Mouse (Mus musculus) brain, adult 2 months (tissue): ENCODE data around the gene Cxcl10.

Experiments used
- DNase-seq: peaks from one replicate; pipeline ENCODE4 v3.0.0; 2011; ENCODE audit warnings: low read depth, low spot score

Cxcl10 gene

DNA sequence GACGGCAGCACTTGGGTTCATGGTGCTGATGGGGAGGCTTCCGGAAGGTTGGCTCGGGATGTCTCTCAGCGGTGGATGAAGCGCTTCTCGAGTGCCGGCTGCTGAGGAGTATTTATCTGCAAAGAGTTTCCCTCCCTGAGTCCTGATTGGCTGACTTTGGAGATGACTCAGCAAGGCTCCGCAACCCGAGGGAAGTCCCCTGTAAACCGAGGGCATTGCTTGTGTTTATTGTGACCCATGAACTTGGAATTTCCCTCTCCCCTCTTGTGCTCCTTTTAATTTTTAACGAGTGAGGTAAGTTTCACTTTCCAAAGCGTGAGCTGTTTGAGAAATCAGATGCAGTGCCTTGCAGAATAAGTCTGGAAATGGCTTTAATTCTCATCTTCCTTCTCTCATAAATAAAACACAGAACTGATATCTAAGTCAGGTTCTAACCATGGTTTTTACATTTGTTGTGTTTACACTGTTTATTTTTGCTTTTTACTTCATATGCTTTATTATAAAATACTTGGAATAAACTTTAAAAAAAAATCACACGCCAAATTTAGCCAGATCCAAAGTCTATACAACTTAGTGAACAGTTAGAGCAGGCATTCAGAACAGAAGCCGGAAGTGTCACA lies at the start of gene Cxcl10:
Gene Cxcl10, minus strand, starts transcription at position 96 of the 620 bp plus-strand sequence.
- DNase-seq: peak; percentile 65

GRCm38 (mm10) chr5:92398153-92398552 lies 49.5 kb upstream of the Cxcl10 start:
- DNase-seq: peak; percentile 80

DNA sequence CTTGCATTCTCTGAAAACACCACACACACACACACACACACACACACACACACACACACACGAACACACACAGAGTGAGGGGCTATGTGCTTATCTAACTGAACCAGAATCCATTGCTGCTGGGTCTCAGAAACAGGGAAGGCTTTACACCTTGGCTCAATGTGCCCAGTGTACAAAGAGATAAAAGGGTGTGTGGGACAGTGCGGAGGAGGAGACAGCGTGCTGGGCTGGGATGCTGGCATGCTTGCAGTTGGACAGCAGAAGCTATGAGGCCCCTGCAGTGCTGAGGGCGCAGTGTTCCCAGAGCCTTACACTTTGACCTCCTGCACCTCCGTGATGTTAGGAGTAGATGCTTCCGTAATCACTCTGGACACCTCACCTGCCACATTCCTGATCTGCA lies 47.8 kb upstream of the Cxcl10 start:
- no peak for DNase-seq

DNA sequence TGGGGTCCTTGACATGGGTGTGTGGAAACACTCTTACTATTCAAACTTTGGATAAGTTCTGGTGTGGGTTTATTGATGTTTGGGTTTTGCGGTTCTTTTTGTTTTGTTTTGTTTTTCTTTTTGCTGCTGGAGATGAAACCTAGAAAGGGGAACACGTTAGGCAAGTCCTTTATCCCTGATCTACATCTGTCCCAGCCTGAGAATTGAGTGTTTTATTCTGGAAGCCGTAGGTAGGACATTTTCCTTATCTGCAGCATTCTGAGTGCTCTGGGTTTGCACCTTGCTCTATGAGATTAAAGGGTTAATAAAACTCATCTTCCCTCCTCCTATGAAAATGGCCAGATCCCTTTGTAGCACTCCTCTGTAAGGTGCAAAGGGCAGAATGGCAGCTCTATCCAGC lies 47.1 kb upstream of the Cxcl10 start:
- DNase-seq: no peak

DNA sequence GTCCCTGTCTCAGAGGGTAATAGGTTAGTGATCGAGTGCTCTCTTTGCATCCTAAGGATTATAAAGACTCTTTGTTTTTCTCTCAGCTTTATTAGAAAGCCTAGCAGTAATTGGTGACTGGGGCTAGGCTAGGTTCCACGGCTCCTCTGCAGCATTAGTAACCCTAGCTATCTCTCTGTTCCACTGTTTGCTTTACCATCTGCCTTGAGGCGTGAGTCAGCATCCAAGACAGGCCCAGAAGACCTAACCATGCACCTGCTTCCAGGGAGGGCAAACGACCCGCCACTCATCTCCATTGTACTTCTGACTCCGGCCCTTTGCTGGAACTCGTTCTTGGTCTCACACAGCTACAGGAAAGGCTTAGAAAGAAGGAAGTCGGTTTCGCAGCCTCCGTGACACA lies 45.2 kb upstream of the Cxcl10 start:
- no peak for DNase-seq

DNA sequence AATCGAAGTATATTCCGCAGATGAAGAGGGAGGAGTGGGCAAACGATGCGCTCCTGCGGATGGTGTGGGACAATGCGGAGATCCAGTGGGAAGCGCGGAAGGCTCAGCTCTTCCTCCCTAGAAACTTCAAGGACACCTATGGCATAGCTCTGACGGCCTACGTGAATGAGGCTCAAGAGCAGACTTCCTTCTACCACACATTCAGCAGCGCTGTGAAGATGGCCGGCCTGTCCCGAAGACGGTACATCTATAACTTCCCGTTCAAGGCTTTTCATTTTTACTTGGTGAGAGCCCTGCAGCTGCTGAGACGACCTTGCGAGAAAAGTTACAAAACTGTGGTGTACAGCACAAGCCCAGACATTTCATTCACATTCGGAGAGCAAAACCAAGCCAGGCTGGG lies 43.9 kb upstream of the Cxcl10 start:
- no peak for DNase-seq

DNA sequence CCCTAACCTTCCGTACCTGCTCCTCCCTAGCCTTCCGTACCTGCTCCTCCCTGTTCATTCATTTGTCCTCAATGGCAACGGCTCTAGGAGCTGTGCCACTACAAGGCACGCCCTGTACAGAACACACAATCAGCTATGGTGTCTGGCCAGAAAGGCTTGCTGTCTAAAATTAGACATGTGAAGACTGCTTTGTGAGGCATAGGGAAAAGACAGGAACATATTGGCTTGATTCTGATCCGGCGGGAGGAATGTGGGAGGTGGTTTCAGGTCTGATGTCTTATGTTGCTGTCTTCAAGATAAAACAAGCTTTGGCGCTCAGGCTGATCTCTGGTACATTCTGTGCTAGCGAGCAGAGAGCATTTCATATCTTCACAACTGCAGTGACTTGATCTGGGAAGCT lies 41.9 kb upstream of the Cxcl10 start:
- peak; percentile 53 for DNase-seq

DNA sequence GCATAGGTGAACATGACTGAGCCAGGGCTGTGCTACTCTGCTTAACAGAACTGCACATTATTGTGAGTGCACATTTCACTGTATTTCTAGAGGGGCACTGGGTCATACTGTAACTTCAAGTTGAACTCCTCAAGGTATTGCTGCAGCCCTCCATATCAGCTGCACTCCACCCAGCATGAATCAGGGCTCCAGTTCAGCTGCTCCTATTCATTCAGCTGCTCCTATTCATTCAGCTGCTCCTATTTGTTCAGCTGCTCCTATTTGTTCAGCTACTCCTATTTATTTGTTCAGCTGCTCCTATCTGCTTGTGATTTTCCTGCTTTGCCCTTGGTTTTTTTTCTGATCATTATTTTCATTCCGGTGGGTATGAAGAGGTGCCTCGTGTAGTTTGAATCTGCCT lies 41.3 kb upstream of the Cxcl10 start:
- DNase-seq: no peak

DNA sequence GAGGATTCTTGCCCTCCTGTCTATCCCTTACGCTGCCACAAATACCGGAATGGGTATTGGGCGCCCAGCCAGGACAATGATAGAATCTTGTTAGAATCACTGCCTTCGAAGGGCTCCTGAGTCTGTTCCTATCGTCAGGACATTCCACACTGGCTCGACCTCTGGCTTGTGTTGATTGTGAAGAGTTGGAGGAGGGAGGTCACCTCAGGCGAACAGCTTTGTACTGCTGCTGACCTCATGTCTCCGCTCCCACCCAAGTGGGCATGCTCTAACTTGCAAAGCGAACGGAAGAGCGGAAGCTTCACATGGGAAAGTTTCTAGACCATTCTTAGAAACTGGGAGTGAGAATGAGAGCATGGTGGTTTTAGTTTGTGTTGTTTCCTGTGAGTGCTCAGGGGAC lies 38.7 kb upstream of the Cxcl10 start:
- DNase-seq: no peak

DNA sequence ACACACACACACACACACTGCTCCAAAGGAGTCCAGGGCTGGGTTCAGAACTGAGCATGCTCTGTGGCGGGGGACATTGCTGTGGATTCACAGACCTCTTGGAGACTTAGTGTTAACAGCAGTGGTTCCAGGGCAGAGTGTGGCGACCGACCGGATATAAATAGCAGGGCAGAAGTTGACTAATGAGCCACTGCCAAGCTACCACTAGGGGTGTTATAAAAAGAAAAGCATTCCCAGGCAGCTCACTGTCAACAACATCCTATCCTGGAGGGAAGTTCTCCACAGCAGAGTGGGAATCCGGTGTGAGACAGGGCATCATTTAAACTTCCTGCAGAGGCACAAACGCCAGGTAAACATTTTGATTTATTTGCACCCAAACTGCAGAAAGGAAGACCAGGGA lies 38.0 kb upstream of the Cxcl10 start:
- no peak for DNase-seq

DNA sequence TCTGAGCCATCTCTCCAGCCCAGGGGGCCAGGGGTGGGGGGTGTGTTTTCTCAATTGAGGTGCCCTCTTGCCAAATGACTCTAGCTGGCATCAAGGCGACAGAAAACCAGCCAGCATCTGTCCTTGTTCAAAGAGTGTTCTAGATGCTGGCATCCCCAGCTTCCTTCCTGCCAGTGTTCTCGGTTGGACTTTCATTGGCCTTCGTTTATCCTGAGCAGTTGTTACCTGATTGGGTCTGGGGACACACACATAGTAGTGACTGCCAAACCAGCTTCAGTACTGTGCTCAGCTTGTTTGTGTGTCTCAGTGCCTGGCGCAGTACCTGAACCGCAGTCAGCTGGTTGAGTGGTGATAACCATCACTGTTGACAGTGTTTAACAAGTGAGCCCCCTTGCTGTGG lies 37.4 kb upstream of the Cxcl10 start:
- no peak for DNase-seq

GRCm38 (mm10) chr5:92384855-92385254 lies 36.2 kb upstream of the Cxcl10 start:
- no peak for DNase-seq

DNA sequence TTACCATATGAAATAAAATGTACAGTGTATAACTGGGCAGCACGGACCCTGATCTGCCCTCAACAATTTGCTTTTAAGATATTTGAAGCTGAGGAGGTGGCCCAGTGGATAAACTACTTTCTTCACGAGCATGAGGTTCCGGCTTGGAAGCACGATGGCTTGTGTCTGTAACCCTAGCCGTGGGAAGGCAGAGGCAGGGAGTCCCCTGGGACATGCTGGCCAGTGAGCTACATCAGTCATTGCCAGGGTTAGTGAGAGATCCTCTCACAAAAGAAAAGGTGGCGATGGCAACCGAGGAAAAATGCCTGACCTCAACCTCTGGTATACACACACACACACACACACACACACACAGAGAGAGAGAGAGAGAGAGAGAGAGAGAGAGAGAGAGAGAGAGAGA lies 35.1 kb upstream of the Cxcl10 start:
- no peak for DNase-seq

DNA sequence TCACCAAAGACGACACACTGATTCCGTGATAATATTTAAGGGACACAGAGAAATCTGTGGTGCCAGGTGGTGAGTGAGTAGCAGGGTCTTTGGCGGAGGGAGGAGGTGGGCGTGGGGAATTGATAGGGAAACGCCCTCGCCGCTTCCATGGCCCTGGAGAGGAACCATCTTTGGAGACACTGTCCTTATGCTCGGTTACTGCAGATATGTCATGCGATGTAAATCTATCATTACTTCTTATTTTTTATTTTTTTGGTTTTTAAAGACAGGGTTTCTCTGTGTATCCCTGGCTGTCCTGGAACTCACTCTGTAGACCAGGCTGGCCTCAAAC lies 33.6 kb upstream of the Cxcl10 start:
- no peak for DNase-seq

DNA sequence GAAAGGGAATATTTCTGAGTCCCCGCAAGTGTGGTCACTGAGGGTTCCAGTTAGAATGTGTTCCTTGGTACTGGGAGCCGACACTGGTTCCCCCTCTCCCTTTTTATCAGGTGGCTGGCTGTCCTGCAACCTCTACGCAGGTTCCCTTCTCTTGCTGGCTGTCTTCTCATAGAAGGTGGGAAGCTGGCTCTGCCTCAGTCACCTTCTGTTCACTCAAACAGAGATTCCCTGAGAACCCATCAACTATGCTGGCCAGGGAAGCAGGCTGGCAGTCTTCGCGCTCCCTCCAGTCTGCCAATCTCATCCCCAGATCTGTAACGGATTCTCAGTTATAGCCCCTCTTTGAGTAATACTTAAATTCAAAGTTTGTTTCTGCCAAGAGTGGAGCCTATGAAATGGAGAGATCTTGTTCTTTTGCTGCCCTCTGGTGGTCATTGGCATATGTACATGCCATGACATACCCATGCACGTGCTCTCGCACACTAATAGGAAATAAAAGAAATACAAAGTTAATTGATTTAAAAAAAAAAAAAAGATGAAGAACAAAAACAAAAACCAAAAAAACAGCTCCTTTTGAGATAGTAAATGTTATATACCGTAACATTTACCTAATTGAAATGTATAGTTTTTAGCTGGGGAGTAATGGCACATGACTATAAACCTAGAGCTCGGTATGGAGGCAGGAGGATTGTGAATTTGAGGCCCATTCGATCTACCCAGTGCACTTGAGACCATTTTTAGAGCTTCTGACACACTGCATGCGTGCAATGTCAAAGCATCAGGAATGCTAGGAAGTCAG lies 33.1 kb upstream of the Cxcl10 start:
- peak; percentile 87 for DNase-seq

DNA sequence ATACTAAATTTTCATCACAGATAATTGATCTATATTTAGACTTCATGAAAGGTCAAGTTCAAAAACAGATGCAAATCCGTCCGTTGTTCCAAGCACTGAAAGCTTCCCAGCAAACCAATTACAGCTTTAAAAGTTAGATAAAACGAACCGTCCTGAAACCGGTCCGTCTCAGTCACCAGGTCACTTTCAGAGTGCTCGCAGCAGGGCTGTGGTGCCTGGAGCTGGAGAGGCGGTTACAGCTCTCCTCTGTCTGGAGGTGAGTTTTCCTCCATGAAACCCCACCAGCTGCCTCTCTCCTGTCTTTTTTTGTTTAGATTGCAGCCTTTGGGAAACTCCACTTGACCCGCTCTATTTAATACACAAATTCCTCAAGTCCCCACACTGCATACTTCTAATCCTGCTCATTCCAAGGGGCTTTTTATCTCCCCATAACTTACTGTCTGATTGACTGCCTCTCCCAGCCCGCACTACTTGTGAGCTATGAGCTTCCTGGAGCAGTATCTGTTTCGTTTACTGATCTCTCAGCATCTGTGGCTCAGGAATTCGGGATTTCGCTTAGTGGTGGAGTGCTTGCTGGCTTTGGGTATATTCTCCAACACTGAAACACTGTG lies 28.2 kb upstream of the Cxcl10 start:
- no peak for DNase-seq

DNA sequence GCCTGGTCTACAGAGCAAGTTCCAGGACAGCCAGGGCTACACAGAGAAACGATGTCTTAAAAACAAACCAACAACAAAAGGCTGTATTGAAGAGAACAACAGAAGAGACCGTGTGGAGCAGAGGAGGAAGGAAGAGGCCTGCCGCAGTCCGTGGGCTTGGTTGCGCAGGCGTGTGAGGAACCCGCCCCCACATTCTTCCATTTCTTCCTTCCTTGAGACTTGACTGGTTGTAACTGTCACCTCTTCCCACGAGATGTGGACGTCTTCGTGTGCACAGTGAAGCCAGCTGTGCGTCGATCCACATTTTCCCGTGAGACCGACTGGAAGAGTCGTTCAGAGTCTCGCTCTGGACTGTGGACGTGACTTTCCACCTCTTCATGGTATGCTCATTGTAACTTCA lies 26.7 kb upstream of the Cxcl10 start:
- DNase-seq: no peak

DNA sequence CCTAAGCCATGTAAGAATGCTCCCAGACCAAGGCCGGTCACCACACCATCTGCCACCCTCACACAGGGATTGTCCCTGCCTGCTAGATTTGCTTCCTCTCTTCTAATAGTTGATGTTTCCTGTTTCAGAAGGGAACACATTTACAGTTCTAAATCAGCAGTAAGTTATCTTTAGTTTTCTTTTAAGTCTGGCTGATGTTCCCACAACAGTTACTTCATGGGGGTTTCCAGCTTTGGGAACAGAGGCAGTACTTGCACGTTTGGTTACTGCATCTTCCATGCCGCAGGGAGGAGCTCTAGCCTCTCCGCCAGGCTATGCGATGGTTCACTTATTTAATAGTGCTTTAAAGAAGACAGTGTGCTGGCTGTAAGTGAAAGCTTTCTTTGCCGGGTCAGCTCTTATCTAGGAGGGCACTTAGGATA lies 26.0 kb upstream of the Cxcl10 start:
- peak; percentile 37 for DNase-seq

GRCm38 (mm10) chr5:92372605-92373004 lies 23.9 kb upstream of the Cxcl10 start:
- no peak for DNase-seq

- peak; percentile 26 for DNase-seq
Observed at GRCm38 (mm10) chr5:92371361-92371976, 22.8 kb upstream of the Cxcl10 start.

DNA sequence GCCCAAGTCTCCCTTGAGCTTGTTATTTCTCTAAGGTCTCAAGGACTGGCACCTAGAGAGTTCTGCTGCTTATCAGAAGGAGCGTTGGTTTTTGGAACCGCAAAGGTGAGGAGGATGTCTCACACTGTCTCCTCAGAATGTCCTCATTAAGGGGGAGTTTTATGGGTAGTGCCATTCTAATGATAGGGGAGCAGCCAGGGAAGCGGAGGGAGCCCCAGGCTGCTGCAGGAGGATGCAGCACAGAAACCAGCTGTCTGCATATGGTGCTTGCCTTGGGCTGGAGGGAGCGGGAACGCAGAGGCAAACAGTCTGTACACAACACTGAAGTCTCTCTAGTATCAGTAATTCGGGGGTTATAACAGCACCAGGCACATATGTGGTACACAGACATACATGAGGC lies 22.2 kb upstream of the Cxcl10 start:
- no peak for DNase-seq

- no peak for DNase-seq
Observed at GRCm38 (mm10) chr5:92370392-92370791, 21.7 kb upstream of the Cxcl10 start.
